Mouse (Mus musculus) spleen, postnatal 14 days (tissue): ENCODE results near the gene Tk1.
"Not testable (repeated sequence)": the region's sequence is repeated elsewhere in the genome, so short reads cannot be mapped to it uniquely, and the experiment has no call there.

Experiments used
- DNase-seq, 2 experiments: peaks; one replicate each; pipeline ENCODE4 v3.0.0; 2021 to 2022; ENCODE audit warnings: low spot score in 2 of 2

Tk1 gene

DNA sequence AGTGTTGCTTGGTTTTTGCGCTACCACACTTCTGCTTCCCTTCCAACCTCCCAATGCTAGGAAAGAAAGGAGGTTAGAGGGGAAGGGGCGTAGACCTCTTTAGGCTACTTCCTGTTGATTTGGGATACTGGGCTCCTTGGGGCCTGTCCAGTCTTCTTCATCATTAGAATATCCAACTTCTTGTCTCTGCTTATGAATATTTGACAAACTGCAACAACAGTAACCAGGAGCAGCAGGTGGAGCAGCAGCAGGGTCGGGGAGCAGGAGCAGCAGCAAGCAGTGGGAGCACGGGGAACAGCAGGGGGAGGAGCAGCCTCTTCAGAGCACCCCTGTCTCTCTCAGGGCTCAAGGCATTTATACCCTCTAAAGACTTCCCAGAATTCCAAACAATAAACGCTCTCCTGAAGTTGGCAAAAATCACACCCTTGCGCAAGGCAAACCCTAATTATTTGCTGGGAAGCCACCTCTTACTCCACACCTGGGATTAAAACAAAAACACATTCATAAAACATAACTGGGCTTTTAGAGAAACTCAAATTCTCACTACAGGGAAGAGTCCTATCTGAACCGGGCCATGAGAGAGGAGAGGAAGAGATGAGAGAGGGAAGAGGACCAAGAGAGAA, 21.8 kb upstream of the Tk1 start:
- DNase-seq, result no peak

DNA sequence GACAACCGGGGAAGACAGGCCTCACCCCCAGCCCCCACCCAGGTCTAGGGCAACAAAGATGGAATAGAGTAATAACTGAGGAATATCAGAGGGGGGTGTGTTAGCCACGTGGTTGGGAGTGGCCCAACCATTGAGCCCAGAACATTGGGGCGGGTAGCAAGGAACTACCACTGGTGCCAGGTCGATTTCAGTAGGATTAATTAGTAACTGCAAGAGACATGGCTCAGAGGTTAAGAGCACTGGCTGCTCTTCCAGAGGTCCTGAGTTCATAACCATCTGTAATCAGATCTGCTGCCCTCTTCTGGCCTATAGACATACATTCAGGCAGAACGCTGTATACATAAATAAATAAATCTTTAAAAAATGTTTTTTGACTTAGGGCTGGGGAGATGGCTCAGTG, 20.7 kb upstream of the Tk1 start:
- no peak for DNase-seq

DNA sequence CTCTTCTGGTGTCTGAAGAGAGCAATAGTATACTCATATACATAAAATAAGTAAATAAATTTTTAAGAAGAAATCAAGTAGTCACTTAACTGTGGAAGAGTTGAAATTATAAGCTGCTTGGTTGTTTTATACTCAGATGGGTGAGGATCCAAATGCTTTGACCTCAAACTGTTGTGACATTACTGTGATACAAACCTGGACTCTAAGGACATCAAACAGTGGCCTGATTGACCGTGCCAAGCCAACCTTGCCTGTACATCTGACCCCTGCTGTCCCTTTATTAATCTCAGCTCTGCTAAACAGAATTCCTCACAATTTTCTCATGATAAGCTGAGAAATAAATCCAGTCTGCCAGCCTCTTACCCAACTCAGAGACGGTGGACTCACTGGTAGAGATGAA, 19.8 kb upstream of the Tk1 start:
- DNase-seq, result no peak

DNA sequence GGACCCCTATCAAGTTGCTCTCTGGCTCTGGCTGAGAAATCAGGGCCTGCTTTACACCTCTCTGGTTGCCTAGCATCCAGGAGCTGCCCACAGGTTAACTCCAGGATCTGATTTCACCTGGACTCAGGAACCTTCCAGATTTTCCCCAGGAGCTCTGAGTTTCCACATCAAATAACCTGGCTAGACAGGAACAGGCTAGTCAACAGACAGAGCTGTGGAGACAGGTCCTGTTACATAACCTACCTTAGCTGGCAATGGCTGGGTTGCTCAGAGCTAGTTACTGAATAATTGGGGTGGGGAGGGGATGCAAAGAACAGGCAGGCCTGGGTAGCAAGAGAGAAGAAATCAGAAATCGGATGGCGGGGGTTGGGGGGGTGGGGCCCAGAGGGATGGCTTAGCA, 19.1 kb upstream of the Tk1 start:
- DNase-seq, result no peak

DNA sequence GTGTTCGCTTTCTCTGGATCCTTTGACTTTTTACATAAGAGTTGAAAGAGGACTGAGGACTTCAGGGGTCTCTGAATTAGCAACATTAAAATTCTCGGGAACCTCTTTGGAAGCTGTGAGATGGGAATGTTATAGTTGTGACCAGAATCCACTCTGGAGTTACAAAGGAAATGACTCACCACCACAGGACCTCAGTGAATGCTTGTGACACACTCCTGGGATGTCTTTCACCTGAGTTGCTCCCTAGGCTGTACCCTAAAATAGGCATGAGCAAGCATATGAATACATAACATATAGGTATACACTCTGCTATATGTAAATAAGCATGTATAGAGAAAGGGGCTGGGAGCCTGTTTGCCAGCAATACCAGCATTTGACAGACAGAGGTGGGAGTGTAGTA, 17.5 kb upstream of the Tk1 start:
- no peak for DNase-seq

DNA sequence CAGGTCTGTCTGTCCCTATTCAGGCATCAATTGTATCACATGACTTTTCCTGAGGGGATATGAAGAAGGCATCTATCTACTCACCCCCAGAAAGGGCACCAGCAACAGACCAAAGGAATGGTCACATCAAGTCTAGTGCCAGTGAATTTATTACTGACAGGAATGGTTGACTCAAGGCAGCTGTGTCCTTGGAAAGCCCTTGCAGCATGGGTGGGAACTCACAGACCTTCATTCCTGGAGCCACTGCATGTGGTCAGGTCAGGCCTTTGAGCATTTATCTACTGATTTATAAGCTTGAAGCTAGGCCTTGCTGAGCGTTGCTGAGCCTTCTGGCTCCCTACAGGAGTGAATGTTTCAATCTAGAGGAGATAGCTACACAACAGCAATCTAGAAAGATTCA, 15.0 kb upstream of the Tk1 start:
- DNase-seq, result no peak

DNA sequence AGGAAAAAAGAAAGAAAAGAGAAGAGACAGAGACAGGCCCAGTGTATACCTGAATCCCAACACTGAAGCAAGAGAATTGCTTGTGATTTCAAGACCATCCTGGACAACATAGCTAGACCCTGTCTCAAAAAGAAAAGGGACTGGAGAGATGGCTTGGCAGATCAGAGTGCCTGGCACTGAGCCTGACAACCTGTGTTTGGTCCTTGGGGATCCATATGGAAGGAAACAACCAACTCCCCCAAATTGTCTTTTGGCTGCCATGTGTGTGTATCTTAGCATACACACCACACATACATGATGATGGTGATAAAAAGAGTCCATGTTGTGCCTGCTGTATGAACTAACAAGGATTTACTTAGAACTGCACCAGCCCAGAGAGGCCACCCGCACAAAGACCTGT, 13.1 kb upstream of the Tk1 start:
- DNase-seq, result no peak

DNA sequence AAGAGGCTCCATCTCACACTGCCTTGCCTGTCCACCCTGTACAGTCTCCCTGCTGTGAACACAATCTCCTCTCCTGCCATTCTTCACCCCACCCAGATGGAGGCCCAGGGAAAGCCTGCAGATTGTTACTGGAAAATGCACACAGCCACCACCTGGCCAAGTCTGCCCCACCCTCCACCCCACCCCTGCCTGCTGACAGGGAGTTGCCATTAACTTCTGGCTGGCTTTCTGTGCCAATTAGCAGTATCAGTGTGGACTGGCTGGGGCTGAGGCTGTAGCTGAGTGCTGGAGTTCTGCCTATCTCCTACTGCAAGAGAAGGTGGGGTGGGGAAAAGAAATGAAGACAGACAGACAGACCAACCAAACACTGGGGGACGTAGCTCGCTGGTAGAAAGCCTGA, 12.7 kb upstream of the Tk1 start:
- peak; percentile 50 to 52 for DNase-seq

DNA sequence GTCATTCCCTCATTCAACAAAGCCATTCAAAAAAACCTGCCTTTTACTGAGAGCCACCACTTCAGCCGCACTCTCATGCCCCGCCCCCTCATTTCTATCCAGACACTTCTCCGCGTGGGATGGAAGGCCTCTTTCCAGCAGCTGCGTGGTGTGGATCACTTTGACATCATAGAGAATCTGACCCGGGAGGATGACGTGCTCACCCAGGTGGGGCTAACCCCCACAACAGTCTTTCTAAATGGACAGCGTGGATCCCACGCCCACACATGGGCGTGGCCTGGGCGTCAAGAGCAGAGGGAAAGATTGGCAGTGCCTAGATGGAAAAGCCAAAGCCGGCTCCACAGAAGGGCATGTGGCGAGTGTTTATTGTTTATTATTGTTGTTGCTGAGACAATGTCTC, 10.4 kb upstream of the Tk1 start:
- DNase-seq, result no peak

DNA sequence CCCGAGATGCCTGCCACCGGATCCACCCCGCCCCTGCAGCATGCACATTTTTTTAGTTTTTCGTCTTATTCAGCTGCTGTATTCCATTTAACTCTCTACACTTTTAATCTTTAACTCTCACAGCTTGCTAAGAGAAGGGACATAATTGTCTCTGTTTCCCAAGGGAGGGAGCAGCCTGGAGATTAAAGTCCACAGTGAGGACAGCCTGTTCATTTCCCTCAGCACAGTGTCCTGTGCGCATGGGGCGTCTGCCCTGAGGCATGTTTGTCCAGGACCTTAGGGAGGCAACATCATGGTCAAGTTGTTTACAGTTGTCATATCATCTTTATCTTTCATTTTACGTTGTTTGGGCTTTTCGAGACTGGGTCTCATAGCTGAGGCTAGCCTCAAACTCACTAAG, 8.2 kb upstream of the Tk1 start:
- no peak for DNase-seq

DNA sequence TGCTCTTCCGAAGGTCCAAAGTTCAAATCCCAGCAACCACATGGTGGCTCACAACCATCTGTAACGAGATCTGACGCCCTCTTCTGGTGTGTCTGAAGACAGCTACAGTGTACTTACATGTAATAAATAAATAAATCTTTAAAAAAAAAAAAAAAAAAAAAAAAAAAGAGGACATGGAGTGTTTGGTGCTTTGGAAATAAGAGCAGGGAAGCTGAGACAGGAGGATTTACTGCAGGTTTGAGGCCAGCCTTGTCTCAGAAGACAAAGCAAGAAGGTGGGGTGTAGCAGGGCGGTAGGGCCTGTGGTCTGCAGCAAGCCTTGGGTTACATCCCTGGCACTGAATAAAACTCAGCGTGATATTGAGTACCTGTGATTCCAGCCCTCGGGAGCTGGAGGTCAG, 7.6 kb upstream of the Tk1 start:
- DNase-seq, result not testable (repeated sequence)

DNA sequence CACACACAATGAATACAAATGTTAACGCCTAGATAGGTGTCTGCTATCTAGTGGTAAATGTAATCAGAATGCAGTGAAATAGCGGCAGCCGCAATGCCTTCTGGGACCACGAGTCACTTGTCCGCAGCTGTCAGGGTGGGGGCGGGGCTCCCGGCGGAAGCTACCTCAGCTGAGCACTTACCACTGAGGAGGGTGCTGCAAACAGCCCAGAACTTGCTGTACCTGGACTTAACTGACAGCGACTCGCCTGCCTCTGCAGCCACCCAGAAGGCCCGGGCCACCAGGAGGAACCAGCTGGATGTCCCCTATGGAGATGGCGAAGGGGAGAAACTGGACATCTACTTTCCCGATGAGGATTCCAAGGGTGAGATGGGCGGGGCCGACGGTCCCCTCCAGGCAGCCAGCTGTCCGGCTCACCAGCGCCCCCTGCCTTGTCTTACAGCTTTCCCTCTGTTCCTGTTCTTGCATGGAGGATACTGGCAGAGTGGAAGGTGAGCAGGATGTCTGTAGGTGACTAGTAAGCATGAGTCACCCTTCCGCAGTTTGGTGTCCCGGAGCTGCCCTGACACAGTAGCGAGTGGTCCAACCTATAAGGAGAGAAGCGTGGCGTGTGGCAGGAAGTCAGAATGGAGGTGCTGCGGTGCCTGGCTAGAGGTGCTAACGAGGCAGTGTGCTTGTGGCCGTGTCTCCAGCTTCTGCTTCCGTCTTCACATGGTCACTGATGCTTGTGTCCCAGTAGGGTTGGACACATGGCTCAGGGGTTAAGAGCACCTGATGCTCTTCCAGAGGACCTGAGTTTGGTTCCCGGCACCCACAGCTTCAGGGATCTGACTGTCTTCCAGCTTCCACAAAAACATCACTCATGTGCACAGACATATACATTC, 6.4 kb upstream of the Tk1 start:
- peak; percentile 86 to 89 for DNase-seq

DNA sequence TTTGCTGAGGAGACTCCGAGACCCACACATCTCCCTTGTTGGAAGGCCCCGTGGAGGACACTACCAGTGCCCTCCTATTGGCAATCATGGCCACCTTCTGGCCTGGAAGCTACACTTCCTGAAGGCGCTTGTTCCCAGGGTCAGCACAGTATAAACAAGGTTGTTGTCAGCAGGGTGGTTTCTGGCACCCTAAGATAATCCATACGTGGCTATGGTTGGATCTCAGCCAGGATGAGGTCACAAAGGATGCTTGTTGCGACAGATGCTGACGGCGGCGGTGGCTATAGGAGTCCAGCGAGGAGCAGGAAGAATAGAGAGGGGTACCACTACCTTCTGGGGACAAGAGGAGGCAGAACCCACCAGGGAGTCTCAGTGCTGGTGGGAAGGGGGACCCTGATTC, 4.5 kb upstream of the Tk1 start:
- peak; percentile 59 to 67 for DNase-seq

DNA sequence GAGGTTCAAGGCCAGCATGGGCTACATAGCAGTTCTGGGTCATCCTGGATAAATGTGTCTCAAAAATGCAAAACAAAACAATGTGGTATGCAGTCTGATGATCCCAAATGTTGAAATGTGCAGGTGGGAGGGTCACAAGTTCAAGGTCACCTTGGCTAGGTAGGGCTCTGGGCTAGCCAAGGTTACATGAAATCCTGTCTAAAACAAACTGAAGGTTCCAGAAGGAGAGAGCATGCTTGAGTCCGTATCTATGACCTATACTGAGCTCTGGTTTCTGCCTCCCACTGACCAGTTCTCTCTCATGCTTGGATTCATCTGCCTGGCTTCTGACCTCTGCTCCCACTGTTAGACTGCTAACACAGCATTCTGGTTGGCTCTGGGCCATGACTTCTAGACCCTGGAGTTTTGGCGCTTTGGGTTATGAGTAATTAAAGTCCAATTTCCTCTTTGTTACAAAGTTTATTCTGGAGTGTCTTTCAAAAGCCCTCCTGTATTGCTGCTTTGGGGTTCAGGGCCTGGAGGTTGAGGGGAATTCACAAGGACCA, 3.9 kb upstream of the Tk1 start:
- no peak for DNase-seq

DNA sequence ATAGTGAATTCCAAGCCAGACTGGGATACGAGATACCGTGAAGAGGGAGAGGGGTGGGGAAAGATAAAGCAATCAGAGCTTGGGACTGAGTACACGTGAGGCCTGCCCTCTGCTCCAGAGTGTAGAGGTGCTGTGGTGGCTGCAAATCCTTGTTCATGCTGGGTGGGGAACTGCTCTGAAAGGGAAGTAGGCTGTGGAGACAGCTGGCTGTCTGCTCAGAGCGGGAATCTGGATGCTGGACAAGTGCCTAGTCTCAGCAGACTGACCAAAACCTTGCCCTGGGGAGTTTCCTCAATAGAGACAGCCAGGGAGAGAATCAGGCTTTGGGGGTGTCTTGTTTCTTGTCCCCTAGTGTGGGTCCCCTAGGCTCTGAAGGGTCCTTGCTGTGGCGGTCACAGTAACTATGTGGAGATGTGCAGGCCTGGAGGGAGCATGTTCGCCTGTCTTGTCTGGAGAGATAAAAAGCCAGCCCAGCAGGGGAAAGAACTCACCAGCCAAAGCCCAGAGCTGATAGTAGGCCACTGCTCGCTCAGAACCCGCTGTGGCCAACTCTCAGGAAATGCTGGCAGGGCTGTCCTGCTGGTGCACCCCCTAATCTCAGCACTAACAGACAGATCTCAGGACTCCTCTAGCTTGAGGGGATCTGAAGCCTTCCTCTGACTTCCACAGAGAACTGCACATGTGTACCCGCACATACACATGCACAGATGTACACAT, 3.2 kb upstream of the Tk1 start:
- DNase-seq, result no peak

DNA sequence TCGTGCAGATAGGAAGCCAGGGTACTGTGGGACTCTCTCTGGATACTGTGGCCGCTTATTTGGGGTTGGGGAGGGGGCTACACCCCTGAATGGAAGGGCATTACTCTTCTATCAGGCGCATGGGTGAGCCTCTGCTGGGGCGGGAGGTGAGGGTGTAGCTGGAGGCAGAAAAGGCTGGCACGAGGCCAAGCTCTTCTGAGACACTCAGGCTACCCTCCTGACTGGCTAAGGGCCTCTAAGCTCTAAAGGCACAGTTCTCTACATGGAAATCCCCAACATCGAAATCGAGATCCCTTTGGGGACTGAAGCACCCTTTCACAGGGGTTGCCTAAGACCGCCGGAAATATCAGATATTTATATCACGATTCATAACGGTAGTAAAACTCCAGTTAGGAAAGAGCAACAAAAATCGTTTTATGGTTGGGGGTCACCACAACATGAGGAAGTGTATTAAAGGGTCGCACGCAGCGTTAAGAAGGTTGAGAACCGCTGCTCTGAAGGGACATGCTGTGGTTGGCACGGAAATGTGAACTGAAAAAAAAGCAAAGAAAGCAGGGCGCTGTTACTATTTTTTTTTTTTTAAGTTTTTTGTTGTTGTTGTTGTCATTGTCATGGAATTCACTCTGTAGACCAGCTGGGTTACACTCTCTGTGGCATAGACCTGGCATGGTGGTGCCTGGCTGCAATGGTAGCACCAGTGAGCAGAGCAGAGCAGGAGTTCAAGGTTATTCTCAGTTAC, 2.4 kb upstream of the Tk1 start:
- DNase-seq, result peak; percentile 60 to 69

DNA sequence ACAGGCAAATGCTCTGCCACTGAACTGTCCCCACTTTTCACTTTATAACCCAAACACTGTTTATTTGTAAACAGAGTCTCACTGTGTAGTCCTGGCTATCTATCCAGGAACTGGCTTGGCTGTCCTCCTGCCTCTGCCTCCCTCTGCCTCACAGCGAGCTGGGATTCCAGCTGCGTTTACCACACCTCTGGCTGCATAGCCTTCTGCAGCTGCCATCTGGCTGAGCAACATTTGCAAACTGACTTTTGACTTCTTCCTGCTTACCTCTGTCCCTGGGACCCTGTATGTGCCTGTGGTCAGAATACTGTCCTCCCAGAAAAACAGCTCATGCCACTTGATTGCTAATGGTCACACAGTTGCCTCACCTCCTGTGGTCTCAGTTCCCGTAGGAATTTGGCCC, 1.5 kb upstream of the Tk1 start:
- no peak for DNase-seq

DNA sequence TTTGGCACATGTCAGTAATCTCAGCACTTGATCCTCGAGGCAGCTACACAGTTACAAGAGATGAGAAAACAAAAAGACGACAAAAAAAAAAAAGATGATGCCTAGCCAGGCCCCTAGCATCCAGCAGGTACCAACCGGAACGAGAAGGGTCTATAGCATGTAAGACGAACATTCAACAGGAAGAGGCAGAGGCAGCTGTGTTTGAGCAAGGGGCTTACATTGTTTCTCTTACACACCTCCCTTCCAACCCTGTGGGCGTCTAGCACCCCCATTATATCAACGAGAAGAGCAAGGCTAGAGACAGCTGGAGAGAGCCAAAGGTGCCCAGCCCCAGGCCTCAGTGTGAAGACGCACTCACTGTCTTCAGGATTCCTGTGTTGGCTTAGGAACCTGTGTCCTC, 1.0 kb upstream of the Tk1 start:
- no peak for DNase-seq

DNA sequence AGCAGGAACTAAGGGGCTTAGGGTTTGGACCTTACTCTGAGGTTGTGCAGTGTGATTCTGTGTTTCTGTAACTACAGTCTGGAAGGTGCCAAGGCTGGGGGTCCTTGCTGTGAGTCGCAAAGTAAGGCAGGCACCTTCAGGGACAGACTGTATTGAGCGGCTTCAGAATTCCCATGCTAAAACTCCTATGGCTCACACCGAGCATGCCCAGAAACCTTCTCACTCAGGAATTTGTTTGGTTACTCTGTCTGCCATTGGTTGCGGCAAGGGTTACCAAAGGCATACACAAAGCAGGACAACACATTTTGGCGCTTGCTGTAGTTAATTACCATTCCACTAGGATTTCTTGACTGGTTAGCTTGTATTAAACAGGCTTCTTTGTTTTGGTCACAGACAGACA, 272 bp upstream of the Tk1 start:
- no peak for DNase-seq

DNA sequence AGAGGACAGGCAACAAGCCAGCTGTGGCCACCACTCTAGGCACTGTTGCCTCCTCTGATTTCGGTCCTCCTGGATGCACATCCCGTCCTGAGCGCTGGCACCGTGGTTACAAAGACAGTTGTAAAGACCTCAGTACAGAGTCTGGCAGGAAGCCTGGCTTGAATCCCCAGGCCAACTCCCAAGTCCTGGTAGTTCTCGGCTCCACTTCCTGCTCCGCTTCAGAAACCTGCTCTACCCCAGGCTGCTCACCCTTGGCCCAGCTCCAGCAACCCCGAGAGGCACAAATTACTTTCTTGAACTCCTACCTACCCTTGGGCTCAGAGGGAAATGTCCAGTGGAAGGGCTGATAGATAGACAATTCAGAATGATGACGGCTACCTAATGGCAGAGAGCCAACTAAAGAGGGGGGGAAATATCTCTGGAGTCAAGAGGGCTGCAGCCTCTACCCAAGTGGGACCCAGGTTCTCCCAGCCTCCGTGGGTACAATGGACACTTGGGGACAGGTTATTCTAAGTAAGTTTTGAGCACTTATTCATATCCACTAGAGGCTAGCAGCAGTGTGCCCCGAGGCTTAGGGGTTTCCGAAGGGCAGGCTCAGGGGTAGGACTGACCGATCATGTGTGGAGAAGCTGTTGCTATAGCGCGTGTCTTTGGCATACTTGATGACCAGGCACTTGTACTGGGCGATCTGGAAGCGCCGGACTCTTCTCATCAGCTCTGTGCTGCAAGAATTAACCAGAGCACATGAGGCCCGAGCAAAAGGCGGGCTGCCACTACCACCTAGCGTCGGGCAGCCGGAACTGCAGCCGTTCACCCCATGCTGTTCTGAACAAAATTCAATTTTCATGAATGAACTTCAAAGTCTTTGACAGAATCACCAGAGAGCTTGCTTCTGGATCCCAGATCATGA, 1.6 kb downstream of the Tk1 start:
- peak; percentile 68 to 82 for DNase-seq

DNA sequence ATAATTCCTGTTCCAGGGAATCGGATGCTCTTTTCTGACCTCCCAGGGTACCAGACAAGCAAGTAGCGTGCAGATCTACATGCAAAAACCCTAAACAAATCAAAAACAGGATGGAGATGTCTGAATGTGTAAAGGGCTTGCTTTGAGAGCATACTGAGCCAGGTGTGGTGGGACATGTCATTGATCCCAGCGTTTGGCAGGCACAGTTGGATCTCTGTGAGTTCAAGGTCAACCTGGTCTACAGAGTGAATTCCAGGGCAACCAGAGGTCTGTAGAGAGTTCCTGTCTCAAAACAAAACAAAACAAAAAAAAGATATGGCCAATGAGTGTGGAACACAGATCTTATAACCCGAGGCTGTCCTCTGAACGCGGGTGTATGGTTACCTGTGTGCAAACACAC, 2.5 kb downstream of the Tk1 start:
- DNase-seq, result no peak
